Mouse (Mus musculus): ENCODE results near the gene Adgrg4. TPM values are rescaled to one million over a fixed set of nuclear protein-coding genes. Genes with fewer than 3 reads are reported as not detected.

The Adgrg4 gene
- 0.08 and 0.16 TPM in 2 replicates for polyA plus RNA-seq (2015; fragmentation: Nextera tagmentation; extraction: Ambion mirVana)

DNA sequence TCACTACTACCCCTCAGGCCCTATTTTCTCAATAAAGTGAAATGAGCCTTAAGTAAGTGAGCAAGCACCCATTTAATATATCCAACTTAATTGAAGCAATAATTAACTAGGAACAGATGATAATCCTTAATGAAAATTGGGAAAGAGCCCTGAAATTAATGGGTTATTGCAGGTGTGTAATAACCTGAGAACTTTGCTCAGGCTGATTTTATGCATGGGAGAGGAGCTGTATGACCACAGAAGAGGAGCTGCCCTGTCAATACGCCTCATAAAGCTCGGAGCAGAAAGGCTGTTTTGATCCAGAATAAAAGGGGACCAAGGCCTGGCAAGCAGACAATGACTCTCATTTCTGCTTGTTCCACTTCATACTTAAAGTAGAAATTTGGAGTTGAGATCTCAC, at the start of gene Adgrg4:
Gene Adgrg4 (plus strand): TSS at position 301 of the 400 bp plus-strand sequence.
- Histone ChIP-seq H3K4me1 (ENCODE audit: control insufficient read depth, insufficient read depth, low read length) (no peaks in the 10 kb centered on the region), H3K27ac (ENCODE audit: low read length) (no peak within 1 kb of the TSS), H3K27me3 (ENCODE audit: control insufficient read depth, insufficient read depth, low read length) (no peaks in the 10 kb centered on the region), H3K4me2 (ENCODE audit: low read depth, low read length) (no peak within 1 kb of the TSS), H3K4me3 (replicated peaks; ENCODE audit: low read length) (no peak within 1 kb of the TSS), H3K36me3 (ENCODE audit: control insufficient read depth, insufficient read depth, low read length) (no peaks in the 10 kb centered on the region), H3K9ac (ENCODE audit: low read length) (no peak within 1 kb of the TSS), H3K9me3 (replicated peaks; ENCODE audit: control insufficient read depth, low read length) (no peaks in the 10 kb centered on the region)
- no peak for ATAC-seq (ENCODE audit: insufficient read depth, low FRiP score)
- WGBS = 86% methylated on average over 2 of the region's 2 CpGs

DNA sequence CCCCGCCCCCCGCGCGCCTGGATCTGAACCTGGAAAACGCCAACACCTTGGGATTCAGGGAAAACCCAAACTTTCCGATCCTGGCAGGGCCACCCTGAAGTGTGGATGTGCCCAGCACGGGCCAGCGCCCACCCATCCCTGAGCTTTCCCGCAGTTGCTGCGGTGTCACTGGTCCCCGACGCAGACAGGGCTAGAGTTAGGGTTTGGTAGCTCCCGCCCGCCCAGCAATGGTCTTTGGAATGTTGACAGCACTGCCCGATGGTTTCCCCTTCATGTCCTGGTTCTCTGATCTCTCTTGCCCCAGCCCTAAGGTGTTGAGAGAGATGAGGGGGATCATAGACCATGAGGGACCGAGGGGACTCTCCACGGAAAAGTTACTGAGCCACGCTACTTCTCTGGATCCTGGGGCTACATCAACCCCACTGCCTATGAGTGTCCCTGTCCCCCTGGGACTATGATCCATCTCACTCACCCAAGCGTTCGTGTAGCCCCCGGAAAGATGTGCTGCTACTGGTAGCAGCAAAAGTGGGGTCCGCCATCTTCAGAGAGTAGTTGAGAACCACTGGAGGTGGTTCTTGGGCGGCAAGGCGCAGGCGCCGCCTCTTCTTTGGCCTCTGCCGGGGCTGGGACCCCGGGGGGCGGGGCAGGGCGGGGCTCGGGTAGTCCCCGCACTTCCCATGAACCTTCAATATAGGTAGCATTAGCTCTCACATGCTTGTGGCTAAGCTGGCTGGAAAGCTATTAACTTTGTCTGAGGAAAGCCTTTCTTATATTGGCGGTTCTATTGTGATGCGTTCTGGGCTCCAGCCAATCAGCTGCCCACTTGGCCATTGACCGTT, 48.0 kb upstream of the Adgrg4 start, which contains the start of gene Map7d3:
Gene Map7d3 (minus strand): TSS at position 562 of the 839 bp plus-strand sequence.
- peak within 1 kb of the TSS; percentile 46 for H3K9ac ChIP-seq (ENCODE audit: low read length)

DNA sequence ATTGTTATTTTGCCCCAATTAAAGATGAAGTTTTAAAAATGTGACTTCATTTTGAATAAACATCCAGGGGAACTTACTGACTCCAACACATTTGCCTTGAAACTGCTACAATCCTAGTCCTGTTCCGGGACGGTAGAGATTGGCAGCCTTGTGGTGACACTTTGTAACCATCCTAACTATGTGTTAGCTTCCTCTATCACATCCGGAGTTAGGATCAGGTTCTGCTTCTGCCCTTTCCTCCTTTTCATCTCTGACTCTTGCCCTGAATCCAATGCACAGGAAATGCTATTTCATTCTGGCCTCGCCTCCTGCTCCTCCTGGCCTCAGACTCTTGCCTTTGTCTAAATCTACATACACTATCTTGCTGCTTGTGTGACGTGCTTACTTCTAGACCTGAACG, 42.5 kb upstream of the Adgrg4 start:
- no peak overlapping the region for H3K9ac ChIP-seq (ENCODE audit: low read length)
- no peaks in the 10 kb centered on the region for H3K4me1 ChIP-seq (ENCODE audit: control insufficient read depth, insufficient read depth, low read length)
- no peak overlapping the region for H3K27ac ChIP-seq (ENCODE audit: low read length)
- no peak overlapping the region for H3K4me3 ChIP-seq (replicated peaks; ENCODE audit: low read length)
- no peaks in the 10 kb centered on the region for H3K36me3 ChIP-seq (ENCODE audit: control insufficient read depth, insufficient read depth, low read length)
- no peak overlapping the region for H3K4me2 ChIP-seq (ENCODE audit: low read depth, low read length)
- no peaks in the 10 kb centered on the region for H3K9me3 ChIP-seq (replicated peaks; ENCODE audit: control insufficient read depth, low read length)
- no peak for ATAC-seq (ENCODE audit: insufficient read depth, low FRiP score)
- 66% methylated on average over 6 of the region's 6 CpGs for WGBS
- no peaks in the 10 kb centered on the region for H3K27me3 ChIP-seq (ENCODE audit: control insufficient read depth, insufficient read depth, low read length)

More for the DNA sequence above, 48.0 kb upstream of the Adgrg4 start, which contains the start of gene Map7d3:
- Histone ChIP-seq H3K4me3 (replicated peaks; ENCODE audit: low read length) (peak within 1 kb of the TSS; percentile 54), H3K4me1 (ENCODE audit: control insufficient read depth, insufficient read depth, low read length) (no peaks in the 10 kb centered on the region), H3K27me3 (ENCODE audit: control insufficient read depth, insufficient read depth, low read length) (no peaks in the 10 kb centered on the region), H3K36me3 (ENCODE audit: control insufficient read depth, insufficient read depth, low read length) (no peaks in the 10 kb centered on the region), H3K27ac (ENCODE audit: low read length) (no peak within 1 kb of the TSS), H3K4me2 (ENCODE audit: low read depth, low read length) (peak within 1 kb of the TSS; percentile 52), H3K9me3 (replicated peaks; ENCODE audit: control insufficient read depth, low read length) (no peaks in the 10 kb centered on the region)
- peak; percentile 58; the same call in 1 of the 2 replicates for ATAC-seq (ENCODE audit: insufficient read depth, low FRiP score)
- WGBS = 14% methylated on average over 33 of the region's 35 CpGs

DNA sequence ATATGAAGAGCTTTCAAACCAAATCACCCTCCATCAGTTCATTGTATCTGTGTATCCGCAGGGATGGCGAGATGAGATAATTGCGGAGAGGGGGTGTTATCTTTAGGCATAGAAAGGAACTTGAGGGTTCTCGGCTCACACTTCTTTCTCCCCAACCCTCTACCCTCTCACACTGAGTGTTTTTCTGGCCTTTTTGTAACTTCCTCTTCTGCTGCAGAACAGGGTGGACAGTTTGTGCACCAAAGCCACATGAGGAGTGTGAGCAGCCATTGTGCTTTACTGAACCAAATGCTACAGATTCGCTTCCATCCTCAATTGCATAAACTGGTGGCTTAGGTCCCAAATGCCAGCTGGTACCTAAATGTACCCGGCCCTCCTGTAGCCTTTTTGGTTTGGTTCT, 34.1 kb upstream of the Adgrg4 start:
- WGBS = 81% methylated on average over 6 of the region's 6 CpGs
- Histone ChIP-seq H3K4me2 (ENCODE audit: low read depth, low read length) (no peak overlapping the region), H3K27ac (ENCODE audit: low read length) (no peak overlapping the region), H3K36me3 (ENCODE audit: control insufficient read depth, insufficient read depth, low read length) (no peaks in the 10 kb centered on the region), H3K4me1 (ENCODE audit: control insufficient read depth, insufficient read depth, low read length) (no peaks in the 10 kb centered on the region), H3K9ac (ENCODE audit: low read length) (no peak overlapping the region), H3K4me3 (replicated peaks; ENCODE audit: low read length) (no peak overlapping the region), H3K27me3 (ENCODE audit: control insufficient read depth, insufficient read depth, low read length) (no peaks in the 10 kb centered on the region), H3K9me3 (replicated peaks; ENCODE audit: control insufficient read depth, low read length) (no peaks in the 10 kb centered on the region)
- no peak for ATAC-seq (ENCODE audit: insufficient read depth, low FRiP score)

DNA sequence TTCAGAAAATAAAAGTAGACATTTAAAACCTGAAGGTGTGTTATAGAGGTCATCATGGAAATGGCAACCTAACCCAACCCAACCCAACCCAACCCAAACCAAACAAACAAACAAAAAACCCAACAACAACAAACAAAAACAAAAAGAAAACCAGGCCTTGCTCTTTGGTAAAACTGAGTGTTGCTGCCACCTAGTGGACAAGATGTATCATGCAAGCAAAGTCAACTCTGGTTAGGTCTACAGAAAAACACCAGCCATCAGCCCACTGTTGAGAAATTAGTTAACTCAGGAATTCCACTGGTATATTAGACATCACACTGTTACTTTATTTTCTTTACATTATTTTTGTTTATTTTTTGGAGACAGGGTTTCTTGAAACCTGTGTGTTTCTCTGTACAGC, 30.6 kb upstream of the Adgrg4 start:
- H3K36me3 ChIP-seq (ENCODE audit: control insufficient read depth, insufficient read depth, low read length) = no peaks in the 10 kb centered on the region
- no peak overlapping the region for H3K9ac ChIP-seq (ENCODE audit: low read length)
- H3K4me2 ChIP-seq (ENCODE audit: low read depth, low read length) = no peak overlapping the region
- H3K27ac ChIP-seq (ENCODE audit: low read length) = no peak overlapping the region
- no peaks in the 10 kb centered on the region for H3K9me3 ChIP-seq (replicated peaks; ENCODE audit: control insufficient read depth, low read length)
- no peak overlapping the region for H3K4me3 ChIP-seq (replicated peaks; ENCODE audit: low read length)
- no peaks in the 10 kb centered on the region for H3K4me1 ChIP-seq (ENCODE audit: control insufficient read depth, insufficient read depth, low read length)
- H3K27me3 ChIP-seq (ENCODE audit: control insufficient read depth, insufficient read depth, low read length) = no peaks in the 10 kb centered on the region
- no peak for ATAC-seq (ENCODE audit: insufficient read depth, low FRiP score)

DNA sequence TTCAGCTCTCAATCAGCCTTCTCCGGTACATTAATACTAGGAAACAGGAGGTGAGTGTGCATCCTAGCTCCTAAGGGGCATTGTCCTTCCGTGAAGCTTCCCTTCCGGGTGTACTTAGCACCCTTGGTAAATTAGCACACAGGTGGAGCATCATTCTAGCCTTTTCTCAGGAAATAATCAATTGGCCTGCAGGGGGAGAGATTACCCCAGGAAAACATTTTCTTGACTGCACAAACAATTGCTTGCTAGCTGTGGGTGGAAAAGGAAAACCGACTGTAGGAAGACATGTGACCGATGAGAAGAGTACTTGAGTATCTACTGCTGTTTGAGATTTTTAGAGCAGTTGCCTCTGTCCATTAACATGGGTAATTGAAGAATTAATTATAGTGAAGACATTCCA, 28.7 kb upstream of the Adgrg4 start:
- no peak overlapping the region for H3K4me2 ChIP-seq (ENCODE audit: low read depth, low read length)
- 63% methylated on average over 5 of the region's 5 CpGs for WGBS
- no peak overlapping the region for H3K9ac ChIP-seq (ENCODE audit: low read length)
- no peak overlapping the region for H3K27ac ChIP-seq (ENCODE audit: low read length)
- H3K4me3 ChIP-seq (replicated peaks; ENCODE audit: low read length) = no peak overlapping the region
- no peaks in the 10 kb centered on the region for H3K27me3 ChIP-seq (ENCODE audit: control insufficient read depth, insufficient read depth, low read length)
- no peak for ATAC-seq (ENCODE audit: insufficient read depth, low FRiP score)
- no peaks in the 10 kb centered on the region for H3K4me1 ChIP-seq (ENCODE audit: control insufficient read depth, insufficient read depth, low read length)
- no peaks in the 10 kb centered on the region for H3K36me3 ChIP-seq (ENCODE audit: control insufficient read depth, insufficient read depth, low read length)
- no peaks in the 10 kb centered on the region for H3K9me3 ChIP-seq (replicated peaks; ENCODE audit: control insufficient read depth, low read length)

DNA sequence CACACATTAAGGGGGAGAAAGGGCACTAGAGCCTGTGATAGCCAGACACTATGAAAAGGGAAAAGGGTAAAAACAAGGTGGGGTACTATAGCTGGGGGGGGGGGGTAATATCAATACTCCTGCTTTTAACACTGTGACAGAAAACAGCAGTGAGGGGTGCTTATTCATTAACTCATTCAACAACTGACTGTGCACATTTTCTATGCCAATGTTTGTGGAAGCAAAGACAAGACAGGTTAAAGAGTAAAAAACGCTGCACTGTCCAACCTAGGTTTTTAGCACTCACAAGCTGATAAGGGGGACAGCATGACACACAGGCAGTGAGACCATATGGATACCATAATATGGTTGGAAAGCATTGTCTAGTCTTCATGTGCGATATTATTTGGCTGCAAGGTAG, 142.9 kb downstream of the Adgrg4 start:
- WGBS = 83% methylated on average over 2 of the region's 2 CpGs
- no peak overlapping the region for H3K27ac ChIP-seq (ENCODE audit: low read length)
- no peak overlapping the region for H3K9ac ChIP-seq (ENCODE audit: low read length)
- H3K9me3 ChIP-seq (replicated peaks; ENCODE audit: control insufficient read depth, low read length) = no peaks in the 10 kb centered on the region
- H3K27me3 ChIP-seq (ENCODE audit: control insufficient read depth, insufficient read depth, low read length) = no peaks in the 10 kb centered on the region
- H3K4me1 ChIP-seq (ENCODE audit: control insufficient read depth, insufficient read depth, low read length) = no peaks in the 10 kb centered on the region
- no peak overlapping the region for H3K4me3 ChIP-seq (replicated peaks; ENCODE audit: low read length)
- no peak for ATAC-seq (ENCODE audit: insufficient read depth, low FRiP score)
- H3K36me3 ChIP-seq (ENCODE audit: control insufficient read depth, insufficient read depth, low read length) = no peaks in the 10 kb centered on the region
- H3K4me2 ChIP-seq (ENCODE audit: low read depth, low read length) = no peak overlapping the region

DNA sequence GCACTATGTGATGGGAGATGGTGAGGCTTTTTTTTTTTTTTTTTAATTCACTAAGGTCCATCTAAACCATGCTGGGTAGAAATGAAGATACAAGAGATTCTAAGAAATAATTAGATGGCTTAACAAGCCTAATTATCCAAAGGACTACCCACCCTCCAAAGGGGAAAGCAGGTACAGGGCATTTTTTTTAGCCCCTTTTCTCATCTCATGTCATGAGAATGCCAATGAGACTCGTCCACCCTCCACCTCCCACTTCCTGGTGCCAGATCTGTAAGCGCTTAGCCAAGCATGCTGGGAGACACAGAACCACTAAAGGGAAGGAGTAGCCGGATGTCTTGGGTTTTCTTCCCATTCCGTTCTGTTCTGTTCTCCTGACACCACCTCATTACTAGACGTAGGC, 172.8 kb downstream of the Adgrg4 start, which contains the start of gene Brs3:
Gene Brs3 (plus strand): TSS at position 301 of the 400 bp plus-strand sequence.
- H3K9me3 ChIP-seq (replicated peaks; ENCODE audit: control insufficient read depth, low read length) = no peaks in the 10 kb centered on the region
- 82% methylated on average over 5 of the region's 5 CpGs for WGBS
- no peaks in the 10 kb centered on the region for H3K4me1 ChIP-seq (ENCODE audit: control insufficient read depth, insufficient read depth, low read length)
- no peaks in the 10 kb centered on the region for H3K27me3 ChIP-seq (ENCODE audit: control insufficient read depth, insufficient read depth, low read length)
- H3K9ac ChIP-seq (ENCODE audit: low read length) = no peak within 1 kb of the TSS
- no peaks in the 10 kb centered on the region for H3K36me3 ChIP-seq (ENCODE audit: control insufficient read depth, insufficient read depth, low read length)
- H3K4me3 ChIP-seq (replicated peaks; ENCODE audit: low read length) = no peak within 1 kb of the TSS
- no peak for ATAC-seq (ENCODE audit: insufficient read depth, low FRiP score)
- no peak within 1 kb of the TSS for H3K4me2 ChIP-seq (ENCODE audit: low read depth, low read length)
- H3K27ac ChIP-seq (ENCODE audit: low read length) = no peak within 1 kb of the TSS

DNA sequence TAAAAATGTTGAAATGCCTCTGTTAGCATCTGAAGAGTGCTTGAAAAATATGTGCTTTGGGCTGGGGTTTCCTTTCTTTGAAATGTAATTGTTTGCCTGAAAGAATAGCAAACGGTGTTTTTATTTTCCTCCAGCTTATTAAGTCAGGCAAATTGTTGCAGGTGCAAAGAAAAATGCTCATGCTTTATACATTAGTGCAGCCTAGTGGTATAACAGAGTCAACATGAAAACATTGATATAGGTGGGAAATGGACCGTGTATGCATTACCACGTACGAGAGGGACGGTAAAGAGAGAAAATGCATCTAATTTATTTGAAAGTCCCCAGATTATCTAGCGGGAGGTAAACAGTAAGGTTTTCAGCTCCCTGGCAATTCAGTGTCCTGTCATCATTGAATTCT, 173.9 kb downstream of the Adgrg4 start:
- H3K4me1 ChIP-seq (ENCODE audit: control insufficient read depth, insufficient read depth, low read length) = no peaks in the 10 kb centered on the region
- H3K36me3 ChIP-seq (ENCODE audit: control insufficient read depth, insufficient read depth, low read length) = no peaks in the 10 kb centered on the region
- no peak overlapping the region for H3K9ac ChIP-seq (ENCODE audit: low read length)
- 75% methylated on average over 6 of the region's 6 CpGs for WGBS
- H3K27ac ChIP-seq (ENCODE audit: low read length) = no peak overlapping the region
- no peaks in the 10 kb centered on the region for H3K9me3 ChIP-seq (replicated peaks; ENCODE audit: control insufficient read depth, low read length)
- no peak overlapping the region for H3K4me3 ChIP-seq (replicated peaks; ENCODE audit: low read length)
- no peak overlapping the region for H3K4me2 ChIP-seq (ENCODE audit: low read depth, low read length)
- no peak for ATAC-seq (ENCODE audit: insufficient read depth, low FRiP score)
- no peaks in the 10 kb centered on the region for H3K27me3 ChIP-seq (ENCODE audit: control insufficient read depth, insufficient read depth, low read length)

Data from stomach, embryonic 16.5 days (tissue).